Mouse (Mus musculus): Measurements from ENCODE around the gene Rtf2.
A peak's percentile ranks its signal among the peaks of the same experiment; 100 is the strongest.

Rtf2 gene

DNA sequence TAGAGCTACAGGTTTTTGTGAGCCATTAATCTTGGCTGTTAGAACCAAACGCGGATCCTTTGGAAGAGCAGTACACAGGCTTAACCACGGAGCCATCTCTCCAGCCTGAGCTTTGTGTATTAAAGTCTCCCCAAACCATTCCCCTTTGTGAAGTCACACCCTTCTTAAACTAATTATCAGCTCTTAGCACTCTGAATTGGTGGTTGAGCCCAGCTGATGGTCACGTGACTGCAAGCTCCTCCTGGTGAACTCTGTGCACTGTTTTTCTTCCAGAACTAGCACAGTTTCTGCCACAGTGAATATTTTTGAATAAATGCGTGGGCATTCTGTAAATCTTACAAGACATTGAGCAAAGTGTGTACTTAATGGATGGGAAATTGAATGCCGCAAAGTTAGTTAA is 820 bp downstream of the Rtf2 start:
- DNase-seq: peak; percentile 14

DNA sequence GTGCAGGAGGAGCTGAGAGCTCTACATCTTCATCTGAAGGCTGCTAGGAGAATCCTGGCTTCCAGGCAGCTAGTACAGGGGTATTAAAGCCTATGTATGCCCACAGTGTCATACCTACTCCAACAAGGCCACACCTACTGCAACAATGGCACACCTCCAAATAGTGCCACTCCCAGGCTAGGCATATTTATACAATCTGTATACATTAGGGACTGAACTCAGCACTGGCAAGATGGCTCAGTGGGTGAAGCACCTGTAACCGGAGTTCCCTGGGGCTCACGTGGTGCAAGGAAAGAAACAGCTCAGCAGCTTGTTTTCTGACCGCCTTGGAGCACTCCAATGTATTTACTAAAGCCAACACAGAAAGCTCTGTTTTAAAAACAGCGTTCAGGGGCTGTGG is 5.3 kb downstream of the Rtf2 start:
- no peak for DNase-seq

DNA sequence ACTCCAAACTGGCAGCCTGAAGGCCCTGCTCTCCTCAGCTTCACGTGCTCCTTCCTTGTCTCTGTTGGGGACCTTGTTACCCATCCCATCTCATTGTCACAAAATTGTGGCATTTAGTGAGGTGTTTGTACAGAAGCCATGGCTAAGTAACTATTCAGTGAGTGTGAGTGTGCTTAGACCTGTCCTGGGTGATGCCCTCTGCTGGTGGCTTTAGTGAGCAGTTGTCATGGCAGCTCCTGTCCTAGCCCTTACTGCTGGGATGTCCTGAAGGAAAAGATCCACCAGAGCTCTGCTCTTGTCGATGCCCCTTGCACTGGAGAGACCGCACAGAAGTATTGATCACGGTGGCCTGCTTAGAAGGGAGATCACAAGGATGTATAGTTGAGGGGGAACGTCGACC is 7.0 kb downstream of the Rtf2 start:
- peak; percentile 34 for DNase-seq

DNA sequence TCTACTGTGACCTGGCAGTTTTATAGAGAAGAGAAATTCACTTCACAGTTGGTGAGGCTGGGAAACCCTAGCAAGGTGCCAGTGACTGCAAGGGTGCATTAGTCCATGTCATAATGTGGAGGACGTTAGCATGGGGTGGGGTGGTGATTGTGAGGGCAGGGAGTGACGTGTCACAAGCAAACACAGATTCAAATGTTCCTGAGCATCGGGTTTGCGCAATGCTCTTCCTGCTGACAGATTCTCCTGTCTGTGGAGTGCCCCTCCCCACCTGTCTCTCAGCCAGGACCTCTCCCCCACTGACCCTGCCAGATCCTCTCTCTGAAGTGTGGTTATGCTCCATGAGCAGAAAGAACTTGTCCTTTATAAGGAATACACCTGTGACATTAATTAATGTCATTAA is 8.0 kb downstream of the Rtf2 start:
- no peak for DNase-seq

DNA sequence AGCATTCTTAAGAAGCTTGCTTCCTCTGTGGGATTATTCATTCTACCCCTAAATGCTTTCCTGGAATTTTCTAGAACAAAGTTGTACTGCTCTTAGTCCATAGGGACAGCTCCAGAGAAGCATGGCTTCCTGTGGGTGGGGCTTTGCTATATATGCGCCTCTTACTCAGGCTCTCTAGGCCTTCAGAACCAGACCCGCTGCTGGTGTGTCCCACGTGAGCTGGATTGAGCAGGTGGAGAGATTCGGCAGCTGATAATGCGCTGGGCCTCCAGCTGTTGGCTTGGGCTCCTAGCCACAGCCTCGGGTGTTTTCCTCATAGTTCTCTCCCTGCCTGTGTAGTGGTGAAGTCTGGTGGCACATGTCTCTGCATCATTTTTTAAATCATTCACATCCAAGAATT is 10.3 kb downstream of the Rtf2 start:
- DNase-seq: no peak

DNA sequence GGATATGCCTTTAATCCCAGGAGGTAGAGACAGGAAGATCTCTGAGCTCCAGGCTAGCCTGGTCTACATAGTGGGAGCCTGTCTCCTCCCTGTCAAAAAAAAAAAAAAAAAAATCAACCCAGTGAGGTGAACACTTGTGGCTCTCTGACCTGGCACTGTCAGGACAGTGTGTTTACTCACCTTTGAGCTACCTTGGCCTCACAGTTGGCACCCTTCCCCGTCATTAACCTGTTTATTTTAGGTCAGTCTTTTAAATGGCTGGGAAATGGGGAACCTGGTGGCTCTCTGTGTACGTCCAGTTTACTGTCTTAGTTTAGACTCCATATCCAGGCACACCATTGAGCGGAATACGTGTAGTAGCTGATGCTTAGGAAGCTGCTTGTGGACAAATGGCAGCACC is 11.7 kb downstream of the Rtf2 start:
- no peak for DNase-seq

DNA sequence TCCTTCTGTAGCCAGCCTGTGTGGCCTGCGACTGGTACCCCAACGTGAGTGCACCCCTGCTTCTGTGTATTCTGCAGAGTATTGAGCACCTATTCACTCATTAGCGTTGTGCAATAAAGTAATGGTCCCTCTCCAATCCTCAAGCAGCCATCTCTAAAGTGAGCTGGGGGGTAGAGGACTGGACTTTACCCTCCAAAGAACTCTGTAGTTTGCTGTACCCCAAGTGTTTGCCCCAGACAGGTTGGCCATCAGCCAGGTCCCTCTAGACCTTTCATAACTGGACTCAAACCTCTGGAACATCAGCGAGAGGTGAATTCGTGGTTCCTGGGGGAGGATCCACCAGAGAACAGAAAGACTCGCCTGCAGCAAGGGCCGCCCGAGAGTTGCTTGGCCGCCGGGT is 12.1 kb downstream of the Rtf2 start:
- no peak for DNase-seq

DNA sequence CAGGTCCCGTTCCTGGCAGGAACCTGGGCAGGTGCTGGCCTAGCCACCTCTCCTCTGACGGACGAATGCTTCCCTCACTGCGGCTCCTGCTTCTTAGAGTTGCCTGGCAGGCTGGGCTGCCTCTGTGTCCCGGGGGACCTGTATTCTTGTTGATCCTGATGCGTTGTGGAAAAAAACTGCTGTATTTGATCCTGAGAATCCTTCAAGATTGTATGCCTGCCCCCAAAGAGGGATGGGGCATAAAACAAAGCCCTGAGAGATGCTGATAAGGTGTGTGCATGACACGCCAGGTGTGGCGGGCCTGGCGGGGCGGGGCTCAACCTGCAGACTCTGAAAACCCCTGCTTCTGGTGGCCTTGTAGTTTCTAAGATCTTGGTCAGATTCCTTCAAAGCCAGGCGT is 18.1 kb downstream of the Rtf2 start, which contains the start of gene Gcnt7:
Gene Gcnt7, minus strand, starts transcription at position 101 of the 400 bp plus-strand sequence.
- no peak for DNase-seq

DNA sequence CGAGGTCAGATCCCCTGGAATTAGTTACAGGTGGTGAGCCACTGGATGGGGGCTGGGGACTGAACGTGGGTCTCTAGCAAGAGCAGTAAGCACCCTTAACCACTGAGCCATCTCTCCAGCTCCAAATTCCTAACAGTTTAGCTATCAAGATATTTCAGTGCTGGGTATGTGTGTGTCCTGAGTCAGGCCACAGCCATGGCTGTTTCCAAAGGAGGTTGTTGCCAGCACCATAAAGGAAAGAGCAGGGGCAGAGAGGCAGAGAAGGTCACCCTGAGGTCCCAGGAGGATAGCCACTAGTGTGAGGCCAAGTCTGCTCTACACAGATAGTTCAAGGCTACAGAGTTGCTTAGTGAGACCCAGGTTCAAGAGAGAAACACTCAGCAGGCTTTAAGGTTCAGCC is 20.3 kb downstream of the Rtf2 start:
- DNase-seq: no peak

DNA sequence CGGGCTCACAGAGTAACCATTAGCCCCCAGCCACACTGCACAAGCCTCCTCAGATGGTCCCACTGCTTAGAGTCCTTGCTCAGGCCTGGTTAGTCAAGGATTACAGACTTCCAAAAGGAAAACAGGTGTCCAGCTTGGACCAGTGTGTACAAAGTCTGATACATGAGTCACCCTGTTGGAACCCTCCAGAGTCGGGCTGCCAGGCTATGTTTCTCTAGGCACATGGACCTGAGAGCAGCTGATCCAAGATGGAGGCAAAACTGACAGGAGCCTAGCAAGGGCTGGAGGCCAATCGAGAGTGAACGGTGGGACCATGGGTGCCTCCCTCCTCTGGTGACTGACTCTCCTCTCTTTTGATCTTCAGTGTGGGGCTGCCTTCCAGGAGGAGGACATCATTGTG is 22.5 kb downstream of the Rtf2 start:
- no peak for DNase-seq

DNA sequence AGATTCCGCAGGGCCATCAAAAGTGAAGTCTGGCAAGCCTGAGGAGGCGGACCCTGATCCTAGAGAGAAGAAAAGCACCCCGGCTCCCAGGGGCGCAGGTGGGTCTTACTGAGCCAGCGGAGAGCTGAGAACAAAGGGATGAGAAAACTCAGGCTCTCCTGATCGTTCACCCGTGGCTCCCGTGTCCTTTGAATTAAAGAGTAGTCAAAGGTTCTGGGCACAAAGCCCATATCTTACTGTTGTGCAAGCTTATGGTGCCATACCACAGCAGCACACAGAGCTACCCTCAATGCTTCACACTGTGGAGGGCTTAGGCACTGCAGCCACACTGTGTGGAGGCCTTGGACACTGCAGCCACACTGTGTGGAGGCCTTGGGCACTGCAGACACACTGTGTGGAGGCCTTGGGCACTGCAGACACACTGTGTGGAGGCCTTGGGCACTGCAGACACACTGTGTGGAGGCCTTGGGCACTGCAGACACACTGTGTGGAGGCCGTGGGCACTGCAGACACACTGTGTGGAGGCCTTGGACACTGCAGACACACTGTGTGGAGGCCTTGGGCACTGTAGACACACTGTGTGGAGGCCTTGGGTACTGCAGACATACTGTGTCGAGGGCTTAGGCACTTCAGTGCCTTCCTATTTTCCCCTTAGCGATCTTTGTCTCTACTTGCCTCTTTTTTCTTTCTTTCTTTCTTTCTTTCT is 26.2 kb downstream of the Rtf2 start:
- DNase-seq: no peak

DNA sequence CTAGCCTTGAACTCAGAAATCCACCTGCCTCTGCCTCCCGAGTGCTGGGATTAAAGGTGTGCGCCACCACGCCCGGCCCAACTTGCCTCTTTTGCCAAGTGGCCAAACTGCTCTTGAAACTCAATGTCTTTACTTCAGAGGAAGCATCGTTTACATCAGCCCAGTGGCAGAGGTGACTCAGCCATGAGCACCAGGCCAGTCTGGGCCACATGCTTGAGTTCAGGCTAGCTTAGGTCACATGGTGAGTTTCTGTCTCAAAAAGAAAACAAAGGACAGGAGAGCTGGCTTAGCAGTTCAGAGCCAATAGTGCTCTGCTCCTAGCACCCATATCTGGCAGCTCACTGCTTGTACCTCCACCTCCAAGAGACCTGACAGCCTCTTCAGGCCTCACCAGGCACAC is 26.9 kb downstream of the Rtf2 start:
- no peak for DNase-seq

DNA sequence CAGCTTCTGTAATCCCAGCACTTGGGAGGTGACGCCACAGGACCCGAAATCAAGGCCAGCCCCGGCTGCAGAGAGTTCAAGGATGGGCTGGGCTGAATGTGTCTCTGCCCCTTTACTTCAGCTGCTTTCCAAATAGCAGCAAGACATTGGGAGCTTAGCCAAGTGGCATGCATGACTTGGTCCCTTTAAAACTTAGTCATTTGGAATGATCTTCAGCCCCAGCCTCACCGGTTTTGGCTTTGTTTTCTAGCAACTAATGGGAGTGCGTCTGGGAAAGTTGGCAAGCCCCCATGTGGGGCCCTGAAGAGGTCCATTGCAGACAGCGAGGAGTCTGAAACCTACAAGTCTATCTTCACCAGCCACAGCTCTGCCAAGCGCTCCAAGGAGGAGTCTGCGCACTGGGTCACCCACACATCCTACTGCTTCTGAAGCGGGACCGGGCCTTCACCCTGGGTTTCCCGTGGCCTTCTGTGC is 28.0 kb downstream of the Rtf2 start:
- peak; percentile 69 for DNase-seq

DNA sequence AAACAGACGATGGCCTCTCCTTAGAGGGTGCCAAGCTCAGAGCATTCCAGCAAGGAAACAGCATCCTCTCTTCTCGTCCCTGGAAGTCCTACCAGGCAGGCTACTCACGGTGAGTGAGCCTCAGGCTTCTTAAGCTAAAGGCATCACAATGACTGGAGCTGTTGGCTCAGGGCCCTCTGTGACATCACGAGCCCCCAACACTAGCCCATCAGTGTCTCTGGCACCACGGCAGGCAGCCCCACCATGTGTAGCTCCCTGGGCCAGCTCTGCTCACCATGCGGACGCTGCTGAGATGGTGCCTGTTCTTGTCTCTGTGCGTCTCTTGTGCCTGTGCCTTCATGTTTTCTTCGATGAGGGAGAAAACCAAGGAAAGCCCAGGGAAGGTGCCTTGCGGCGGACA is 32.0 kb downstream of the Rtf2 start, which contains the start of gene Fam209:
Gene Fam209, plus strand, starts transcription at position 203 of the 400 bp plus-strand sequence.
- DNase-seq: no peak

DNA sequence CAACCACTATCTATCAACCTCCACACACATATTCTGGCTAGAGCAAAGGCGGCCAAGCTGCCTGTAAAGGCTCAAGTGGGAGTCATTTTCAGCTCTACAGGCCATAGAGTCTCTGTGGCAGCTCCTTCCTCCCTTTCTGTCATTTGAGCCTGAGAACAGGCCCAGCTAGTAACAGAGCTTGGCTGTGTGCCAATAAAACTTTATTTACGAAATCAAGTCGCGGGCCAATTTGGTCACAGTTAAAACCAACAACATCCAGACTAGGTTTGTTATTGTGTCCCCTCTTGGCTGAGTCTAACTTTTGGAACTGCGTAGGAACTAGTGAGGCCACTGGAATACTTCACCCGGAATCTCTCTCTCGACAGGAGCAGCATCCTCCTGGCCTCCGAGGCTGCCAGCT is 33.2 kb downstream of the Rtf2 start:
- DNase-seq: peak; percentile 53

DNA sequence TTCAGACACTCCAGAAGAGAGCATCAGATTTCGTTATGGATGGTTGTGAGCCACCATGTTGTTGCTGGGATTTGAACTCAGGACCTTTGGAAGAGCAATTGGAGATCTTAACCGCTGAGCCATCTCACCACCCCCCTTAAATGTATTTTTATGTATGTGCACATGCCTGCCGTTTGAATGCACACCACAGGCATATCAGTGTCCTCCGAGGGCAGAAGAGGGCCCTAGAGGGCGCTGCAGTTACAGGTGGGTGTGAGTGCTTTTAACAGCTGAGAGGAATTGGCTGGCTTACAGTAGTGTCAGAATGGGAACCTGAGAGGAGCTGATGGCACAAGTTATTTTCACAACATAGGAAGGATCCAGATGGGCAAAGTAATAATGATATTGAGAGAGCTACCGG is 34.6 kb downstream of the Rtf2 start:
- DNase-seq: peak; percentile 34

DNA sequence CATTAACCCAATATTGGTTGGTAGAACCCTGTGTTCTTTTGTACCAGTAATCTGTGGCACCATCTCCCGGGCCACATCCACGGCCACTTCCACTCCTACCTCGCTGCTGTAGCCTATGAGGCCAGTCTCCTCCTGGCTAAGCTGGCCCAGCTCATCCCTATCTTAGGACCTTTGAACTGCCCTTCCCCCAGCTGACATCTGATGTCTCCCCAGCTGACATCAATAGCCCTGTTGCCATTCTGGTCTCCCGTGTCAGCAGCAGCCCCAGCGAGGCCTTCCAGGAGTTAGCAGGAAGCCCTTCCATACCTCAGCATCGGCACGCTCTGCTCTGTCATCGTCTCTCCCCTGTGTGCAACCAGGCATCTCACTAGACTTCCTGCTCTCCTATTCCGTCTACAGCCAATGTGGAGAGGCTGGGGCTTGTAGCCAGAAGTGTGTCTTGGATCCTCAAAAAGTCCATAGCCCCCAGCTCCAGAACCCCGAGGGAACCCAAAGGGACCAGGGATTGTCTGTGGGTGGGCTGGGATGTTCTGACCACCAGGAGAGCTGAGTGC is 36.4 kb downstream of the Rtf2 start:
- no peak for DNase-seq

DNA sequence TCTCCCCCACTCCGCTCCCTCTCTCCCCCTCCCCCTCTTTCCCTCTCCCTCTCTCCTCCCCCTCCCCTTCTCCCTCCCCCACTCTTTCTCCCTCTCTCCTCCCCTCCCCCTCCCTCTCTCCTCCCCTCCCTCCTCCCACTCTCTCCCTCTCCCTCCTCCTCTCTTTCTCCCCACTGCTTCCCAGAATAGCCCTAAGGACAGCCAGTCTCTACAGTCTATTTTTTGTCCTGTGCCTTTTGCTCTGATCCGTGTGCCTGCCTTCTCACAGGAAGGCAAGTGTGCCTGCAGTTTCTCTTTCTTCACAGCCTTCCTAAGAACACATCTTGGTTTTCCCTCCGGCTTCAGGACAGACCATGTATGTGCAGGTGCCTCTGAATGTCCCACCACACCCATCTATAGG is 37.0 kb downstream of the Rtf2 start:
- DNase-seq: no peak

DNA sequence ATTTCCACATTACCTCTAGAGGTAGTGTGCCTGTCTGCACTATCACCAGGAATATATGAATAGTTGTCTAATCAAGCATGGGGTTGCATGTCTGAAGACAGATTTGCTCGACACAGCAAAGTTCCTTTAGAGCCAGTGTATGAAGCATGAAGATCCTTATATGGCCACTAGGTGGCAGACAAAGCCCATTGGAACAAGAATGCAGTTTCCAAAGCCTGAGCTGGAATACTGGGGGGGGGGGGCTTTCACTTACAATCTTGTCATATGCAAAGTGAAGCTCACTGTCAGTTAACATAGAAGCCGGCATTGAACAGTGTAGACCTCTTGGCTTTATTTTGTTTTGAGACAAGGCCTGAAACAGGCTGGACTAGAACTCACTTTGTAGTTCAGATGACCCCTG is 37.5 kb downstream of the Rtf2 start:
- DNase-seq: peak; percentile 72

DNA sequence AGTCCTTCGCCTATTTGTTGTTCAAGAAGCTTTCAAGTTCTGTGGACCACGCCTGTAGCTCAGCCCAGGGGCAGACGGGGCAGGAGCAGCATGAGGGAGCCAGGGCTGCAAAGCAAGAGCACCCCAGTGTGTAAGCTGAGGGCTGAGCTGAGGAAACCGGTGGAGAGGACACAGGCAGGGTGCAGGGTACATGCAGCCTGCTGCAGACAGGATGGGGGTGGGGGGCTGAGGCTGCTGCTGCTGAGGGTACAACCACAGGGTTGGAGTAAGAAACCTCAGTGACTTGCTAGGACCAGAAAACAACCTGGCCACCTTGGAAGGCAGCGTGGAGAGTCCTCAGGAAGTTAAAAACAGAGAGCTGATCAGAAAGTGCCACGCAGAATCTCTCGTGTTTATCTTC is 39.9 kb downstream of the Rtf2 start:
- no peak for DNase-seq

DNA sequence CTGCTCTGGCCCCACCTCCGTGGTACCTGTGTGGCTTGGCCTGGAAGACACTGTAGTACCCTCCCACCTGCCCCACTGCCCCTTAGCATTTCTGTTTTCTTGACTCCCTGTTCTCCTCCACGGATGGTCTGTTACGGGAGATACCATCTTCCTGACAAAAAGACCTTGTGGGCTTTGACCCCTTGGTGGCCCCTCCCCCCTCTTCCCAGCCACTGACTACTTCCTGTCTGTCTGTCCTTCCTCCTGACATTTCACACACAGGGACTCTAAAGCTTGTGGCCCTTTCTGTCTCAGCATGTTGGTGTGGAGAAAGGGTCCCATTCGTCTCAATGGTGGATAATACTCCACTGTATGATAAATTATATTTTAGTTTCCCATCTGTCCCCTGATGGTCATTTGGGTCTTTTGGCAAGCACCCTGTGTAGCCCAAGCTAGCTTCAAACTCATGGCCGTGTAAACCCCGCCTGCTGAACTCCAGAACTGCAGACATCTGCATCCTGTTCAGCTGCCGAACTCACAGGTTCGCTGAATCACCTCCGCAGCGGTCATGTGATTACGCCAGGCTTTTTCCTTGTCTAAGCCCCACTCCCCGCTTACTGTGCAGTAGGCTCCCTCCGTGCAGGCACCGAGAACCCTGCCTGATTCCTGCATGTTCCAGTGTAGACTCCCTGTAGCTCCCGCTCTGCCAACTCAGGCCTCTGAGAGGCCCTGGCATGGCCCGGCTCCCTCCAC is 41.5 kb downstream of the Rtf2 start:
- no peak for DNase-seq

DNA sequence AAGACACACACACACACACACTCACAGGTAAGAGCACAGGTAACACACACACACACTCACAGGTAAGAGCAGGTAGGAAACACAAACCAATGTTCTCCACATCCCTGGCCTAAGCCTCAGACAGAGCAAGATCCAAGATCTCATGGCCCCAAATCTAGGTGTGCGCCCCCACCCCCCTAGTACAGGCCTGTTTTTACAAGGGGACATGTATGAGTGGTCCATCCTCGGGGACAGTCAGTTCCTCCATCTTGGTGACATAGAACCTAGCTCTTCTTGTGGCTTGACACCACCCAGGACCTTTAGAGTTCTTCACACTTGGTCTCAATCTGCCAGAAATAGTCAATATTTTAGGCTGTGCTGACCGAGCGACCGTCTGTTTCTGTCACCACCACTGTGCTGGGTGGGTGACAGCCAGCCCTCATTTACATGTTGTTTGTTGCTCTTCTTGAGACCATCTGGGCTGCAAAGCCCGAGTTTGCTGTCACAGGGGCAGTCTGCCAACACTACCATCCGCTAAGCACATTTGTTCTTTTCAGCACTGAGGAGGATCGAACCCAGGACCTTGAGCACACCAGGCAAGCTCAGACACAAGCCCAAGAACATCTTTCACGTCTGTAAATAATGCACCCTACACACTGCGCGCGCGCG is 43.5 kb downstream of the Rtf2 start:
- no peak for DNase-seq

DNA sequence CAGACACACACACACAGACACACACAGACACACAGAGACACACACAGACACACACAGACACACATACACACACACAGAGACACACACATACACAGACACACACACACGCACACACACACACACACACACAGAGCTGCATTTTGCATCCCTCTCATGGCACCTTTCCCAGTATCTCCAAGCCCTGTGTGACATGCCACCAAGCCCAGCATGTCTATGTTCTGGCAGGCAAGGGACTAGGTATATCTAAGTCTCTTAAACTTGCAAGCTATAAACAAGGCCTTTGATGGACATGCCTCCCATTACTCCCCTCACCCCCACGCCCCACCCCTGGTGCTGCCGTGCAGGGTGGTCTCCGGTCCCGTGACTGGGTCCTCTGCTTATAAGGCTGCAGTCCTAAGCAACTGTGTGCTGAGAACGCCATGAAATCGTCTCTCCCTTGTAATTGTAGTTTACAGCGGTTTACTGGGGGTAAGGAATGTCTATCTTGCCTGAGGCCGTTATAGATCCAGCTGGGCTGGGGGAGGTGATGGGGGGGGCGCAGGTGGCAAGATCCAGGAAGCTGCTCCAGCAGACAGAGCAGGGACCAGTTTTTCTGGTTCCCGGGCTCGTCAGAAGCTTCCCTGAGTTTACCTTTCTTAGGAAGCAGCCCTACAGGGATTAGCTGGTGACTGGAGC is 44.5 kb downstream of the Rtf2 start:
- DNase-seq: no peak

Measured in lung, postnatal 10 days (tissue).